8 mouse cellular contexts compared by ENCODE assay signal in the genomic region with DNA sequence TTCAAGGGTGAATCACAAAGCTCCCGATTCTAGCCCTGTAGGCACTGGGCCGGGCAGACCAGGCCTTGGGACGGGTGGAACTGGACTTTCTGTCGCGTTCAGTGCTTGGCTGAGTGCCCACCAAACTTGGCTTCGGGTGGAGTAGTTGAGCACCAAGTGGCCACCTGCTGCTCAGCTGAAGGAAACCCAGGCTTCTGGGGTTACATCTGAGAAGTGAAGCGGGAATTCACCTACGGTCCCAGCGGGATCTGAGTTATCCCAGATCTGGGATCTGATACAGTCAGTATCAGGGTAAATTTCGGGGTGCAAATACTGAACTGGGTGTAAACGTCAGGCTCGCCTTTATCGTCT. TPM values are rescaled to one million over a fixed set of nuclear protein-coding genes. Genes with fewer than 3 reads are reported as not detected.
DNase-seq lines count a peak whose midpoint lies in the region; ATAC-seq lines count a peak whose summit lies in the region.

No protein-coding gene starts in this region.

- H3K4me2 ChIP-seq in embryonic facial prominence, embryonic 13.5 days, result peak overlapping the region; percentile 78
- peak overlapping the region; percentile 99 for H3K4me2 ChIP-seq in heart, embryonic 11.5 days
- peak overlapping the region; percentile 62 for H3K4me2 ChIP-seq in kidney, embryonic 16.5 days (replicated peaks; ENCODE audit: low read depth, low read length)
- H3K4me2 ChIP-seq in liver, embryonic 13.5 days, result peak overlapping the region; percentile 93
- peak overlapping the region; percentile 90 for H3K4me2 ChIP-seq in neural tube, embryonic 14.5 days (ENCODE audit: low read depth, low read length)

- H3K9ac ChIP-seq in embryonic facial prominence, embryonic 13.5 days, result peak overlapping the region; percentile 81
- peak overlapping the region; percentile 81 for H3K9ac ChIP-seq in heart, embryonic 11.5 days (ENCODE audit: low read depth, low read length)
- H3K9ac ChIP-seq in kidney, embryonic 16.5 days (replicated peaks; ENCODE audit: low read length), result peak overlapping the region; percentile 69
- H3K9ac ChIP-seq in liver, embryonic 13.5 days, result peak overlapping the region; percentile 90
- H3K9ac ChIP-seq in neural tube, embryonic 14.5 days (replicated peaks; ENCODE audit: low read depth, low read length), result peak overlapping the region; percentile 63; the same call in 1 of the 2 replicates

- DNase-seq in retina, postnatal 1 day, result peak; percentile 69
- no peak for DNase-seq in retina, embryonic 14.5 days (ENCODE audit: low spot score)
- DNase-seq in liver, embryonic 13.5 days, result no peak
- peak; percentile 45 for DNase-seq in thymus, postnatal 25 days

- peak overlapping the region; percentile 87 for H3K27ac ChIP-seq in embryonic facial prominence, embryonic 13.5 days
- H3K27ac ChIP-seq in heart, embryonic 11.5 days (ENCODE audit: low read depth, low read length), result peak overlapping the region; percentile 88
- peak overlapping the region; percentile 93 for H3K27ac ChIP-seq in kidney, embryonic 16.5 days (ENCODE audit: low read length)
- peak overlapping the region; percentile 98 for H3K27ac ChIP-seq in liver, embryonic 13.5 days
- peak overlapping the region; percentile 52; the same call in 1 of the 2 replicates for H3K27ac ChIP-seq in neural tube, embryonic 14.5 days (ENCODE audit: low read depth, low read length)

- H3K9me3 ChIP-seq in embryonic facial prominence, embryonic 13.5 days, result no peaks in the 10 kb centered on the region
- no peaks in the 10 kb centered on the region for H3K9me3 ChIP-seq in heart, embryonic 11.5 days (replicated peaks; ENCODE audit: control insufficient read depth, low read length)
- no peaks in the 10 kb centered on the region for H3K9me3 ChIP-seq in kidney, embryonic 16.5 days (ENCODE audit: low read length)
- H3K9me3 ChIP-seq in liver, embryonic 13.5 days (replicated peaks), result no peaks in the 10 kb centered on the region
- no peaks in the 10 kb centered on the region for H3K9me3 ChIP-seq in neural tube, embryonic 14.5 days (ENCODE audit: control insufficient read depth, low read length)

- no peaks in the 10 kb centered on the region for H3K27me3 ChIP-seq in embryonic facial prominence, embryonic 13.5 days
- no peaks in the 10 kb centered on the region for H3K27me3 ChIP-seq in heart, embryonic 11.5 days (ENCODE audit: control insufficient read depth, insufficient read depth, low read length)
- no peaks in the 10 kb centered on the region for H3K27me3 ChIP-seq in kidney, embryonic 16.5 days (ENCODE audit: insufficient read depth, low read length)
- no peaks in the 10 kb centered on the region for H3K27me3 ChIP-seq in liver, embryonic 13.5 days
- no peaks in the 10 kb centered on the region for H3K27me3 ChIP-seq in neural tube, embryonic 14.5 days (ENCODE audit: control insufficient read depth, insufficient read depth, low read length)

- peak overlapping the region; percentile 70 for H3K4me3 ChIP-seq in embryonic facial prominence, embryonic 13.5 days
- peak overlapping the region; percentile 68 for H3K4me3 ChIP-seq in heart, embryonic 11.5 days (ENCODE audit: low read depth, low read length)
- H3K4me3 ChIP-seq in kidney, embryonic 16.5 days (ENCODE audit: low read length), result peak overlapping the region; percentile 57
- H3K4me3 ChIP-seq in liver, embryonic 13.5 days (replicated peaks), result peak overlapping the region; percentile 77
- H3K4me3 ChIP-seq in neural tube, embryonic 14.5 days (ENCODE audit: low read depth, low read length), result peak overlapping the region; percentile 62

- no peak for ATAC-seq in embryonic facial prominence, embryonic 13.5 days (ENCODE audit: insufficient number of reproducible peaks, insufficient read depth, low FRiP score, low TSS enrichment, low read depth)
- ATAC-seq in heart, embryonic 11.5 days (replicated peaks; ENCODE audit: insufficient number of reproducible peaks, low FRiP score, low TSS enrichment), result no peak
- ATAC-seq in kidney, embryonic 16.5 days (ENCODE audit: low FRiP score, low TSS enrichment), result peak; percentile 5
- ATAC-seq in liver, embryonic 13.5 days (ENCODE audit: low read depth), result peak; percentile 26
- peak; percentile 18; the same call in 1 of the 2 replicates for ATAC-seq in neural tube, embryonic 14.5 days (ENCODE audit: low read depth)

- H3K36me3 ChIP-seq in embryonic facial prominence, embryonic 13.5 days, result peaks cover 53% of the 10 kb centered on the region
- H3K36me3 ChIP-seq in heart, embryonic 11.5 days (ENCODE audit: control insufficient read depth, insufficient read depth, low read length), result peaks cover 21% of the 10 kb centered on the region
- peaks cover 28% of the 10 kb centered on the region for H3K36me3 ChIP-seq in kidney, embryonic 16.5 days (ENCODE audit: insufficient read depth, low read length)
- H3K36me3 ChIP-seq in liver, embryonic 13.5 days, result peaks cover 47% of the 10 kb centered on the region
- peaks cover 25% of the 10 kb centered on the region for H3K36me3 ChIP-seq in neural tube, embryonic 14.5 days (ENCODE audit: control insufficient read depth, insufficient read depth, low read length)

- H3K4me1 ChIP-seq in embryonic facial prominence, embryonic 13.5 days, result peaks cover 15% of the 10 kb centered on the region
- peaks cover 18% of the 10 kb centered on the region for H3K4me1 ChIP-seq in heart, embryonic 11.5 days (ENCODE audit: control insufficient read depth, insufficient read depth, low read length)
- peaks cover 41% of the 10 kb centered on the region for H3K4me1 ChIP-seq in kidney, embryonic 16.5 days (ENCODE audit: insufficient read depth, low read length)
- peaks cover 45% of the 10 kb centered on the region for H3K4me1 ChIP-seq in liver, embryonic 13.5 days (replicated peaks)
- H3K4me1 ChIP-seq in neural tube, embryonic 14.5 days (ENCODE audit: control insufficient read depth, insufficient read depth, low read length), result peaks cover 6% of the 10 kb centered on the region; the same call in 1 of the 2 replicates

- WGBS in embryonic facial prominence, embryonic 13.5 days, result under 1% methylated on average over 13 of the region's 13 CpGs
- under 1% methylated on average over 13 of the region's 13 CpGs for WGBS in heart, embryonic 11.5 days (ENCODE audit: insufficient replicate concordance)
- WGBS in kidney, embryonic 16.5 days, result 1% methylated on average over 13 of the region's 13 CpGs
- WGBS in liver, embryonic 13.5 days (ENCODE audit: insufficient replicate concordance), result under 1% methylated on average over 13 of the region's 13 CpGs
- under 1% methylated on average over 13 of the region's 13 CpGs for WGBS in neural tube, embryonic 14.5 days

RNA-seq across cellular contexts. Expression of gene Mif4gd, which starts 0.7 kb away (rescaled TPM):
- 20.2 and 20.6 TPM in 2 replicates for polyA plus RNA-seq in embryonic facial prominence, embryonic 13.5 days (2015; fragmentation: Nextera tagmentation; extraction: Ambion mirVana)
- 22.7 TPM in 2 replicates for polyA plus RNA-seq in heart, embryonic 11.5 days (2014; fragmentation: Nextera tagmentation; extraction: Ambion mirVana)
- 42.8 and 47.1 TPM in 2 replicates for polyA plus RNA-seq in kidney, embryonic 16.5 days (2015; fragmentation: Nextera tagmentation; extraction: Ambion mirVana)
- 26.8 and 30.3 TPM in 2 replicates for polyA plus RNA-seq in liver, embryonic 13.5 days (2015; fragmentation: Nextera tagmentation; extraction: Ambion mirVana)
- 11.0 and 12.3 TPM in 2 replicates for polyA plus RNA-seq in neural tube, embryonic 14.5 days (2014; fragmentation: Nextera tagmentation; extraction: Ambion mirVana)

RNA-seq across cellular contexts. Expression of gene Gga3, which starts 8.2 kb away (rescaled TPM):
- 18.9 and 24.6 TPM in 2 replicates for polyA plus RNA-seq in embryonic facial prominence, embryonic 13.5 days (2015; fragmentation: Nextera tagmentation; extraction: Ambion mirVana)
- 17.9 and 21.0 TPM in 2 replicates for polyA plus RNA-seq in heart, embryonic 11.5 days (2014; fragmentation: Nextera tagmentation; extraction: Ambion mirVana)
- polyA plus RNA-seq in kidney, embryonic 16.5 days (2015; fragmentation: Nextera tagmentation; extraction: Ambion mirVana), result 24.5 and 26.8 TPM in 2 replicates
- 8.5 and 10.5 TPM in 2 replicates for polyA plus RNA-seq in liver, embryonic 13.5 days (2015; fragmentation: Nextera tagmentation; extraction: Ambion mirVana)
- polyA plus RNA-seq in neural tube, embryonic 14.5 days (2014; fragmentation: Nextera tagmentation; extraction: Ambion mirVana), result 35.2 and 43.1 TPM in 2 replicates

RNA-seq across cellular contexts. Expression of gene Mrps7, which starts 8.3 kb away (rescaled TPM):
- polyA plus RNA-seq in embryonic facial prominence, embryonic 13.5 days (2015; fragmentation: Nextera tagmentation; extraction: Ambion mirVana), result 92.8 and 95.6 TPM in 2 replicates
- 97.7 and 104 TPM in 2 replicates for polyA plus RNA-seq in heart, embryonic 11.5 days (2014; fragmentation: Nextera tagmentation; extraction: Ambion mirVana)
- polyA plus RNA-seq in kidney, embryonic 16.5 days (2015; fragmentation: Nextera tagmentation; extraction: Ambion mirVana), result 101 and 103 TPM in 2 replicates
- polyA plus RNA-seq in liver, embryonic 13.5 days (2015; fragmentation: Nextera tagmentation; extraction: Ambion mirVana), result 71.5 and 77.4 TPM in 2 replicates
- 76.5 and 79.0 TPM in 2 replicates for polyA plus RNA-seq in neural tube, embryonic 14.5 days (2014; fragmentation: Nextera tagmentation; extraction: Ambion mirVana)

RNA-seq across cellular contexts. Expression of gene Slc25a19, which starts 16.1 kb away (rescaled TPM):
- polyA plus RNA-seq in embryonic facial prominence, embryonic 13.5 days (2015; fragmentation: Nextera tagmentation; extraction: Ambion mirVana), result 25.0 and 28.0 TPM in 2 replicates
- polyA plus RNA-seq in heart, embryonic 11.5 days (2014; fragmentation: Nextera tagmentation; extraction: Ambion mirVana), result 35.6 and 35.7 TPM in 2 replicates
- polyA plus RNA-seq in kidney, embryonic 16.5 days (2015; fragmentation: Nextera tagmentation; extraction: Ambion mirVana), result 51.0 and 56.1 TPM in 2 replicates
- 12.2 and 15.8 TPM in 2 replicates for polyA plus RNA-seq in liver, embryonic 13.5 days (2015; fragmentation: Nextera tagmentation; extraction: Ambion mirVana)
- polyA plus RNA-seq in neural tube, embryonic 14.5 days (2014; fragmentation: Nextera tagmentation; extraction: Ambion mirVana), result 45.3 and 53.0 TPM in 2 replicates

RNA-seq across cellular contexts. Expression of gene Nup85, which starts 47.8 kb away (rescaled TPM):
- 180 and 186 TPM in 2 replicates for polyA plus RNA-seq in embryonic facial prominence, embryonic 13.5 days (2015; fragmentation: Nextera tagmentation; extraction: Ambion mirVana)
- polyA plus RNA-seq in heart, embryonic 11.5 days (2014; fragmentation: Nextera tagmentation; extraction: Ambion mirVana), result 131 and 133 TPM in 2 replicates
- polyA plus RNA-seq in kidney, embryonic 16.5 days (2015; fragmentation: Nextera tagmentation; extraction: Ambion mirVana), result 180 and 184 TPM in 2 replicates
- polyA plus RNA-seq in liver, embryonic 13.5 days (2015; fragmentation: Nextera tagmentation; extraction: Ambion mirVana), result 158 and 175 TPM in 2 replicates
- polyA plus RNA-seq in neural tube, embryonic 14.5 days (2014; fragmentation: Nextera tagmentation; extraction: Ambion mirVana), result 98.2 and 98.9 TPM in 2 replicates

Comparison
In these comparisons a context has a peak if more than half of its experiments do, and no peak if none do; other contexts are left out.
1. DNase-seq: peak in retina, postnatal 1 day (single experiment) and thymus, postnatal 25 days (single experiment); none in retina, embryonic 14.5 days (single experiment) and liver, embryonic 13.5 days (single experiment).
2. ATAC-seq: peak in kidney, embryonic 16.5 days (single experiment), liver, embryonic 13.5 days (single experiment) and neural tube, embryonic 14.5 days (single experiment); none in embryonic facial prominence, embryonic 13.5 days (single experiment) and heart, embryonic 11.5 days (single experiment).
3. Peak in every context shown above with its lines, with median percentiles within 50 percentile points of each other: H3K27ac ChIP-seq, H3K4me2 ChIP-seq, H3K4me3 ChIP-seq and H3K9ac ChIP-seq.